Mouse (Mus musculus) cerebellum, postnatal 10 days (tissue): ENCODE data around the gene Gm8994.

Source experiments
- DNase-seq, 2 experiments: peaks; one replicate each; pipeline ENCODE4 v3.0.0; 2021; ENCODE audit warnings: mixed read lengths in 2 of 2

Gm8994 gene

DNA sequence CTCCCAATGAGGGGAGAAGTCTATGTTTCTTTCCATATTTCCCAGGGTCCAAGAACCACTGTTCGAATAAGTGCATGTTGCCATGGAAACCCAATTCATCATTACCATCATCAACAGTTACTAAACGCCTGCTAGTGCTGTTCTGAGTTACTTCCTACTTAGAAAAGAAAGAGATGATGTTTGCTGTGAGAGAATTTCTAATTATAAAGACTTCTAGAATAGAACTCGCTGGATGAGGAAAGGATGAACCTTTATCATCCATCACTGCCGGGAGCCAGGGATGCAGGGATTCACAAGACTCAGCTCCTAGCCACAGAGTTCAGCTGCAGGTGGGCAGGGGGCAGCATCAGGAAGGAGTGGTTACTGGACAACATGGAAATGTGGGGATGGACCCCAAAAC is 36.7 kb downstream of the Gm8994 start:
- no peak for DNase-seq

DNA sequence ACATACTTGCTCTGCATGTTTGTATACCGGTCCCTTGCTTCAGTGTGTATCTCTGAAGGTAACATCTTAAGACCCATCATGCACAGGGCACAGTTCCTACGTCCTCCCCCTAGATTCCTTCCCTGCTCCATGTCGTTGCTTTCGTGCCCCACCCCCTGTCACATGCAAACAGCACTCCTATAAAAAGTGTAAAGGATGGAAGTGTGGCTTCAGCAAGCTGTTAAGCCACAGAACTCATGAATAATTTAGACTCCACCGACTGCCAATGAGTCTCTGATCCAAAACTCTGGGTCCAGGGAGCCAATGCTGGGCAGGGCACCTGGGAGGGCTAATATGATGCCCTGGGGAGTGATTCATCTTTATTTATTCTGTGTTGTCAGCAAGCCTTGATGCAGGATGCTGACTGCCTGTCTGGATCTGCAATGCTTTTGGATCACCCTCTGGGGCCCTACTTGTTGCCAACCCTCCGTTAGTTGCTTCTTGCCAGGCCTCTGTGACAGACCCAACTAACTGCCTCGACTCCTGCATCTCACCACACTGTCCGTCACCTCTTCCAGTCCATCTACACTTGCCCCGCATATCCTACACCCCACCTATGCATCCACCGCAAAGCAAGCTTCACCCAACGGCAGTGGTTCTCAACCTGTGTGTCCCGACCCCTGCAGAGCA is 37.2 kb downstream of the Gm8994 start:
- DNase-seq = no peak

DNA sequence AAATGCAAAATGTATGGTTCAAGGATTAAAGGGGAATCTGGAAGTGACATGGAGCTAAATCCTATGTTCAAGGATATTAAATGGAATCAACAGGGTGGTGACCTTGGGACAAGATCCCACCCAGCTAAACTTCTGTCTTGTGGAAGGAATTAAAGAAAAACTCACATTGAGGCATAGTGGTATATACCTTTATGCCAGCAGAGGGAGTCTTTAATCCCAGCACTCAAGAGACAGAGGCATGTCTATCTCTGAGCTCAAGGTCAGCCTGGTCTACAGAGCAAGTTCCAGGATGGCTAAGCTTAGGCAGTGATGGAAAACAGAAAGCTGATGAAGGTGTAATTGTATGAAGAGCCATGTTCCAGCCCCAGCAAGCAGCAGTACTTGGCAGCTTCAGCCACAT is 48.8 kb downstream of the Gm8994 start:
- DNase-seq = no peak
